Mouse (Mus musculus) intestine, embryonic 15.5 days (tissue): ENCODE measurements around the gene Lrig2. TPM values are rescaled to one million over a fixed set of nuclear protein-coding genes. Genes with fewer than 3 reads are reported as not detected.
"Not testable (repeated sequence)": the region's sequence is repeated elsewhere in the genome, so short reads cannot be mapped to it uniquely, and the experiment has no call there.

Experiments used
- ATAC-seq: fragments of 200-750 bp; cut with Nextera tagmentation; 2 replicates; pipeline ENCODE4 v1.8.0; 2017; ENCODE audit warnings: moderate TSS enrichment, moderate library complexity
- H3K27ac ChIP-seq: fragments of 300-500 bp; sonication (generic); 2 replicates; pipeline ENCODE4 v1.5.1; 2015; ENCODE audit warnings: mild to moderate bottlenecking, inconsistent platforms
- H3K27me3 ChIP-seq: fragments of 300-500 bp; sonication (generic); replicated peaks from 2 replicates; pipeline ENCODE4 v1.6.1; 2015; ENCODE audit warnings: inconsistent platforms
- H3K36me3 ChIP-seq: fragments of 300-500 bp; sonication (generic); 2 replicates; pipeline ENCODE4 v1.6.1; 2015; ENCODE audit warnings: inconsistent platforms
- H3K4me1 ChIP-seq: fragments of 300-500 bp; sonication (generic); replicated peaks from 2 replicates; pipeline ENCODE4 v1.6.1; 2015; ENCODE audit warnings: inconsistent platforms
- H3K4me2 ChIP-seq: fragments of 300-500 bp; sonication (generic); replicated peaks from 2 replicates; pipeline ENCODE4 v1.6.1; 2015; ENCODE audit warnings: mild to moderate bottlenecking, inconsistent platforms
- H3K4me3 ChIP-seq: fragments of 300-500 bp; sonication (generic); replicated peaks from 2 replicates; pipeline ENCODE4 v1.5.1; 2015; ENCODE audit warnings: inconsistent platforms
- H3K9ac ChIP-seq: fragments of 300-500 bp; sonication (generic); 2 replicates; pipeline ENCODE4 v1.6.1; 2015; ENCODE audit warnings: inconsistent platforms
- H3K9me3 ChIP-seq: fragments of 300-500 bp; sonication (generic); 2 replicates; pipeline ENCODE4 v1.6.1; 2016; ENCODE audit warnings: inconsistent platforms
- whole genome bisulfite sequencing: fragments of 180-500 bp; shearing (Covaris S2); methylation state at CpG from one replicate; pipeline ENCODE4 v1.1.7; 2015; 5-methylcytosine and 5-hydroxymethylcytosine counted together
- polyA plus RNA-seq: library from polyadenylated mRNA; unstranded; fragments of >200 nt; fragmentation: Nextera tagmentation; extraction: Ambion mirVana; gene quantifications from 2 replicates; pipeline ENCODE4 v1.2.1, GENCODE M21; 2015

Gene Lrig2
- polyA plus RNA-seq, 1 experiment from 2014 or later = 13.3 TPM

DNA sequence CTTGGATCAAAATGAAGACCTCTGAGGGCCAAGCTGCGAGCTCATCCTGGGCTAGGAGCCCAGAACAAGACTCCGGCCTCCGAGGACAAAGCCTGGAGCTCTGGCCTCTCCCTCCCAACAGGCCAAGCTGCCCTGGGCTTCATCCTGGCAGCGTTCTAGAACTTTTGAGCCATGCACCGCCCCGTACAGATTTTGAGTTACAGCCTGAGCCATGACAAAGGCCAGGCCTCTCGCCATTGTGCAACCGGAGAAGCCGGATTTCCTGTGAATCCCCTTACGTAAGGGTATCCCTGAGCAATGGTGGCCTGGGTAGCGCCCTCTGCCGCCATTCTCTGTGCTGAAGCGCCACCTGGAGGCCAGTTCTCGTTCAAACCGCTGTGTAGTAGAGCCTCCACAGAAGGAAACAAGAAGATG, 69.8 kb downstream of the Lrig2 start:
- no peaks in the 10 kb centered on the region for H3K36me3 ChIP-seq
- no peaks in the 10 kb centered on the region for H3K9me3 ChIP-seq
- H3K27ac ChIP-seq = peak overlapping the region; percentile 68
- H3K9ac ChIP-seq = peak overlapping the region; percentile 32; the same call in 1 of the 2 replicates
- ATAC-seq = peak; percentile 94
- peak overlapping the region; percentile 60 for H3K4me2 ChIP-seq
- no peaks in the 10 kb centered on the region for H3K27me3 ChIP-seq
- 8% methylated on average over 15 of the region's 15 CpGs for WGBS
- peaks cover 8% of the 10 kb centered on the region for H3K4me1 ChIP-seq
- H3K4me3 ChIP-seq = peak overlapping the region; percentile 19; the same call in 1 of the 2 replicates

DNA sequence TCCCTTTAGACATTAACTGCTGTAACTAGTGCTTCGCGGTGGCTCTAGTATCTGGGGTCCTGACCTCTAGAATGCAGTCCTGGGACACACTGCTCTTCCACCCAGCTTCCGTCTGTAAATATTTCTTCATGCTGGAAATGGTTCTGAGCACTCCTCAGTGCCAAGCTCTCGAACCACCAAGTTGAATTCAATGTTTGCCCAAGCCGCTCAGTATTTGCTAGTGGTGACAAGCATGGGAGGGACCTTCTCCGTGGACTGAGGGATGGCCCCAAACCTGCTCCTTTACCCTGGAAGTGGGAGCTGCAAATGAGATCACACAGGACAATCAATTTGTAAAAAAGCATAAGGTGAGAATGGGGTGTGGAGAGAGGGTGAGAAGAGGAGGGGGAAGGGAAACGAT, 70.3 kb downstream of the Lrig2 start:
- no peaks in the 10 kb centered on the region for H3K9me3 ChIP-seq
- no peaks in the 10 kb centered on the region for H3K36me3 ChIP-seq
- H3K27me3 ChIP-seq = no peaks in the 10 kb centered on the region
- ATAC-seq = peak; percentile 11; the same call in 1 of the 2 replicates
- H3K27ac ChIP-seq = peak overlapping the region; percentile 68
- peak overlapping the region; percentile 32; the same call in 1 of the 2 replicates for H3K9ac ChIP-seq
- H3K4me3 ChIP-seq = 0 out of 2 replicates have a peak overlapping the region, but pooled peaks have one; percentile 19
- peaks cover 8% of the 10 kb centered on the region for H3K4me1 ChIP-seq
- H3K4me2 ChIP-seq = peak overlapping the region; percentile 60
- WGBS = 53% methylated on average over 7 of the region's 7 CpGs

DNA sequence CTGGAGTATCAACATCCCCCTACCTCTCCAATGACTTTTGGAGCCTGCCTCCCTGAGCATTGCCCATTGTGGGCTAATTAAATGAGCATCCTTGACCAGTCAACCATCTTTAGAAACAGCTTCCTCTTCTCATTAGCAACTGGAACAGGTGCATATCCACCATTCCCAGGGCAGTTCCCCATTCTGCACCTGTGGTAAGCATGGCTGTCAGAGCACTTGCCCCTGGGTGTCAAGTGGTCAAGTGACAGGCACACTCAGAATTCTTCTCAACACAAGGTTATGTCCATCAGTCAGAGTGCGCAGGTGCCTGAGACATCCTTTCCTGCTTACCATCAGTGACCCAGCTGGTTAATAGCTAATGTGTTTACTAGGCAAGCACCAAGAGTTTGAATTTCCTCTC, 72.9 kb downstream of the Lrig2 start:
- no peak overlapping the region for H3K4me2 ChIP-seq

DNA sequence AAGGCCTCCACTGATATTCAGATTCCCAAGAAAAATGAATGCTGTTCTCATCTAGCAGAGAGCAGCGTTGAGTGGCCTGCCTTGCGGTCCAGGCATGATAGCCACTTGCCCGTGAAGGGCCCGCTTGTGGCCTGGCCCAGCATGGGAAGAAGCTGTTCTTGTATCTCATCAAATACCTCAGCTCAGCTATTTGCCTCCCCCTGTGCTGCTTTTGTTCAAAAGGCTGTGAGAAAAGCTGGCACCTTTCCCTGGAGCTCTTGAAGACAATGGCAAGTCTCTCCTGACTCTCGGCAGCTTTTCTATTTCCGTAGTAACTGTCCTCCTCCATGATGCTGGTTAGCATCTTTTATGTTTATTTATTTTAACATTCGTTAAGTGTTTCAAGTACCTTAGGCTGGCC, 74.1 kb downstream of the Lrig2 start:
- no peak for ATAC-seq
- WGBS = 75% methylated on average over 7 of the region's 7 CpGs

More for the DNA sequence above, 72.9 kb downstream of the Lrig2 start:
- WGBS = 81% methylated on average over 1 of the region's 1 CpGs
- peaks cover 10% of the 10 kb centered on the region for H3K4me1 ChIP-seq
- H3K9me3 ChIP-seq = no peaks in the 10 kb centered on the region
- no peak overlapping the region for H3K27ac ChIP-seq
- no peak overlapping the region for H3K9ac ChIP-seq
- H3K4me3 ChIP-seq = no peak overlapping the region
- ATAC-seq = no peak
- no peaks in the 10 kb centered on the region for H3K36me3 ChIP-seq
- H3K27me3 ChIP-seq = no peaks in the 10 kb centered on the region

DNA sequence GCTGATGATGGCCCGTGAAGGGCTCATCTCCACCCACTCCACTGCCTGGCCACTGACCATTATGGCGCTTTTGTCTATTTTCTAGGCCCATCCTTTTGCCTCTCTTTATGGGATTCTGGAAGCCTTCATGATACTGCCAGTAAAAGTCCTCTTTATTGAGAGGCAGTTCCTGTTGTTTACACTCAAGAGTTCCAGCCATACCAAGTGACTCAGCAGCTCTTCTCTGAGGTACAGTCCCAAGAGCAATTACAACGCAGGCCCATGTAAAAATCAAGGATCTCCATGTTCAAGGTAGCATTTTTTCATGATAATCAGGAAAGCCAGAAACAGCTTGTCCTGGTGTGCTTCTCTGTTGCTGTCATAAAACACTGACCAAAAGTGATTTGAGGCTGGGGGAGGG, 75.8 kb downstream of the Lrig2 start:
- Histone ChIP-seq H3K27me3 (no peaks in the 10 kb centered on the region), H3K4me1 (peaks cover 7% of the 10 kb centered on the region), H3K4me3 (no peak overlapping the region), H3K9me3 (no peaks in the 10 kb centered on the region), H3K9ac (no peak overlapping the region), H3K27ac (no peak overlapping the region), H3K36me3 (no peaks in the 10 kb centered on the region), H3K4me2 (no peak overlapping the region)
- no peak for ATAC-seq
- WGBS = 82% methylated on average over 3 of the region's 3 CpGs

More for the DNA sequence above, 74.1 kb downstream of the Lrig2 start:
- H3K9ac ChIP-seq = no peak overlapping the region
- no peak overlapping the region for H3K27ac ChIP-seq
- H3K27me3 ChIP-seq = no peaks in the 10 kb centered on the region
- H3K4me2 ChIP-seq = no peak overlapping the region
- peaks cover 10% of the 10 kb centered on the region for H3K4me1 ChIP-seq
- H3K4me3 ChIP-seq = no peak overlapping the region
- H3K36me3 ChIP-seq = no peaks in the 10 kb centered on the region
- H3K9me3 ChIP-seq = no peaks in the 10 kb centered on the region

DNA sequence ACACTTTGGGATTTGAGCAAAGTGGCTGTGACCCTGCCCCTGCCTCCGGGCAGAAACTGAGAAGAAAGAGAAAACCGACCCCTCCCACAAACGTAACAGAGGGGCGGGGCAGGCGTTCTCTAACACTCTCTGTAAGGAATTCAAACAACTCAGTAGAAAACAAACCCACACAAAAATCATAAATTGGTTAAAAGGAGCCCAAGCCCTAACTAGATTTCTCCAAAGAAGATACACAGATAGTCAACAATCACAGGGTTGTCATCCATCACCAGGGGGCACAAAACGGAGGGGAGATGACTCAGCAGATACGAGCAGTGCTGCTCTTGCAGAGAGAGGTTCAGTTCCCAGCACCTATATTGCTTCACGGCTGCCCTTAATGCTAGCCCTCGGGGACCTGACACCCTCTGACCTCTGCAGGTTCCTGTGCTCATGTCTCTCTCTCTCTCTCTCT, 77.4 kb downstream of the Lrig2 start:
- no peak overlapping the region for H3K9ac ChIP-seq
- no peaks in the 10 kb centered on the region for H3K36me3 ChIP-seq
- ATAC-seq = no peak
- no peaks in the 10 kb centered on the region for H3K9me3 ChIP-seq
- peaks cover 7% of the 10 kb centered on the region for H3K4me1 ChIP-seq
- H3K27me3 ChIP-seq = no peaks in the 10 kb centered on the region
- peak overlapping the region; percentile 19 for H3K4me3 ChIP-seq
- no peak overlapping the region for H3K27ac ChIP-seq
- H3K4me2 ChIP-seq = peak overlapping the region; percentile 48
- WGBS = 1% methylated on average over 9 of the region's 9 CpGs

DNA sequence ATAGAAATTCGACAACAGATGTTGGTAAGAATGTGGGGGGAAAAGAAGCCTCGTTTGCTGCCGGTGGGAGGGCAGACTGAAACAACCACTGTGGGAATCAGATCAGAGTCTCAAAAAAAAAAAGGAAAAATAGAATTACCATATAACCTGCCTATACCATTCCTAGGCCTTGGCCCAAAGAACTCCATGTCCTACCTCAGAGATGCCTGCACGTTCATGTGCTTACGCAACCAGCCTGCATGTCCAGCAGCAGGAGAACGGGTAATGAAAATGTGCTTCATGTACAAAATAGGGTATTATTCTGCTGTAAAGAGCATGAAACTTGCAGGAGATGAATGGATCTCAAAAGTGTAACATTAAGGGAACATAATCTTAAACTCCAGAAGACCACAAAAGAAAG, 79.1 kb downstream of the Lrig2 start:
- H3K36me3 ChIP-seq = no peaks in the 10 kb centered on the region
- H3K27me3 ChIP-seq = no peaks in the 10 kb centered on the region
- H3K9ac ChIP-seq = no peak overlapping the region
- WGBS = 77% methylated on average over 6 of the region's 6 CpGs
- H3K27ac ChIP-seq = no peak overlapping the region
- H3K9me3 ChIP-seq = no peaks in the 10 kb centered on the region
- no peak overlapping the region for H3K4me3 ChIP-seq
- no peak for ATAC-seq
- no peak overlapping the region for H3K4me2 ChIP-seq
- peaks cover 7% of the 10 kb centered on the region for H3K4me1 ChIP-seq

DNA sequence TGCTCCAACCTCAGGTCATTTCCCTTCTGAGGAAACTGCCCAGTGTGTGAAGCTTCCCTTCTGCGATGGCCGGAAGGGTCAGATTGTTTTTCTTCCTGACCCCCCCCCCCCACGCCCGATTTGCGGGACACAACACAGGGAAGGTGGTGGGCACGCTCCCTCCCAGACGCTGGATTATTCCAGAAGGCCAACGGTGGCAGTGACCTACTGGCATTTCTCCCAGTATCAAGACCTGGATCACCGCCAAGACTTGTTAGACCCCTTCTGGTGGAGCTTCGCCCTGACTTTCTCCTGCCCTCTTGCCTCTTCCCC, 79.9 kb downstream of the Lrig2 start:
- no peak overlapping the region for H3K4me3 ChIP-seq
- no peaks in the 10 kb centered on the region for H3K9me3 ChIP-seq
- H3K4me2 ChIP-seq = no peak overlapping the region
- WGBS = 29% methylated on average over 10 of the region's 10 CpGs
- ATAC-seq = no peak; the same call in none of the 2 replicates
- no peaks in the 10 kb centered on the region for H3K27me3 ChIP-seq
- no peak overlapping the region for H3K9ac ChIP-seq
- peaks cover 7% of the 10 kb centered on the region for H3K4me1 ChIP-seq
- H3K36me3 ChIP-seq = no peaks in the 10 kb centered on the region
- H3K27ac ChIP-seq = no peak overlapping the region

DNA sequence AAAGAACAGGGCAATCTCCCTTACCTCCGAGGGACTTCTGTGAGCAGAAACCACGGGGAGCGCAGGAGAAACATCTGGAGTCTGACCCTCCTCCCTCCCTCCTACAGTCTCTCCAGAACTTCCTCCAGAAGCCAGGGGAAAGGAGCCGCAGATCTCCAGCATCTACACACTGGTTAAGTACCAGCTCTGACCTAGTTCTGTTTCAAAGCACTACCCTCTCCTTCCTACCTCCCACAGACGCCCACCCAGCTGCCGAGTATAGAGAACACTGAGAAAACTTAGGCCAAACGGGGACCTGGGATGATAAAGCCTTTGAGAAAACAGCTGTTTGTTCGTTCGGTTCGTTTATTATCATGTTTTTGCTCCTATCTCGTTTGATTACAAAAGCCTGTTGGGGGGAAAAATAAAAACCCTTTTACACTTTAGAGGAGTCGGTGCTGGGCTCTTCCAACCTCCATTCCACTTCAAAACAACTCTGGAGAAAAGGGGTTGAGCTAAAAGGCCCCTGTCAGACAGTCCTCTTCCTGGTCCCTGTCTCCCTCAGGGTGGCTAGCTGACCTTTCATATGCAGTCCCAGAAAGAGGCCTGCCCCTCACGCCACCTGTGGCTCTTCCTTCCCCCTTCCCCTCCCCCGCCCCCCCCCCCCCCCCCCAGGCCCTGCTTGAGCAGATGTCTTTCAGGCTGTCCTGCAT, 80.4 kb downstream of the Lrig2 start:
- H3K9me3 ChIP-seq = no peaks in the 10 kb centered on the region
- peaks cover 7% of the 10 kb centered on the region for H3K4me1 ChIP-seq
- H3K27ac ChIP-seq = no peak overlapping the region
- H3K36me3 ChIP-seq = no peaks in the 10 kb centered on the region
- no peak overlapping the region for H3K4me2 ChIP-seq
- peak; percentile 36 for ATAC-seq
- H3K27me3 ChIP-seq = no peaks in the 10 kb centered on the region
- H3K4me3 ChIP-seq = no peak overlapping the region
- H3K9ac ChIP-seq = no peak overlapping the region
- WGBS = 20% methylated on average over 13 of the region's 14 CpGs

DNA sequence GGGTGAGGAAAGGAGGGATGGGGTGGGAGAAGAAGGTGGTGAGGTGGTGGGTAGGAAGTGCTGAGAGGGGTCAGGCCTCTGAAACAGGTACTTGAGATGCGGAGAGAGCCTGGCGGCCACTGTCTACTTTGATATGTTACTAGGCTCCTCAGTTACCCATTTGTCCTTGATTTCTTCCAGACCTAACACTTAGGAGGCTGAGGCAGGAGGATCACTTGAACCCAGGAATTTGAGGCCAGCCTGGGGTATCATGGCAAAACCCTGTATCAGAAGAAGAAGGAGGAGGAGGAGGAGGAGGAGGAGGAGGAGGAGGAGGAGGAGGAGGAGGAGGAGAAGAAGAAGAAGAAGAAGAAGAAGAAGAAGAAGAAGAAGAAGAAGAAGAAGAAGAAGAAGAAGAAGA, 84.4 kb downstream of the Lrig2 start:
- H3K36me3 ChIP-seq, H3K4me2 ChIP-seq, H3K9ac ChIP-seq, H3K27me3 ChIP-seq, H3K9me3 ChIP-seq, H3K4me1 ChIP-seq, H3K27ac ChIP-seq, ATAC-seq, H3K4me3 ChIP-seq: not testable (repeated sequence)
- WGBS = 100% methylated on average over 2 of the region's 2 CpGs

DNA sequence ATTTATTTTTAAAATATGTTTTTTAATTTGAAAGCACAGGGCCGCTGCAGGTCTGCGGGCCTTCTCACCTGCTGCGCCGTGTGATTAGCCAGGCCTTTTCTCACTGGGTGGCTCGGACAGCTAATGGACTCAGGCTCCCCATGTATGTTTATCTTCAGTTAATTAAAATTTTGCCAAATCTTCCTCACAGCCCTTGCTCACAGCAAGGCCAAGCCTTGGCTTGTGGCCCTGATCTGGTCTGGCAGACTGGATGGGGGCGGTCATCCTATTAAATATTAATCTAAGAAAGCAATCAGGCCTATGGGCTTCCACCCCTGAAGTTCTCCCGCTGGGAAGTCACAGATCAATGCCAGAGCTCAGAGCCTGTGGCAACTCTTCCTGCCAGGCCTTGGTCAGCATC, 87.4 kb downstream of the Lrig2 start:
- Histone ChIP-seq H3K36me3 (no peaks in the 10 kb centered on the region), H3K27me3 (no peaks in the 10 kb centered on the region), H3K4me3 (no peak overlapping the region), H3K4me1 (no peaks in the 10 kb centered on the region; the same call in 1 of the 2 replicates), H3K9ac (no peak overlapping the region), H3K4me2 (no peak overlapping the region), H3K9me3 (no peaks in the 10 kb centered on the region), H3K27ac (no peak overlapping the region)
- 71% methylated on average over 7 of the region's 7 CpGs for WGBS
- peak; percentile 74 for ATAC-seq

DNA sequence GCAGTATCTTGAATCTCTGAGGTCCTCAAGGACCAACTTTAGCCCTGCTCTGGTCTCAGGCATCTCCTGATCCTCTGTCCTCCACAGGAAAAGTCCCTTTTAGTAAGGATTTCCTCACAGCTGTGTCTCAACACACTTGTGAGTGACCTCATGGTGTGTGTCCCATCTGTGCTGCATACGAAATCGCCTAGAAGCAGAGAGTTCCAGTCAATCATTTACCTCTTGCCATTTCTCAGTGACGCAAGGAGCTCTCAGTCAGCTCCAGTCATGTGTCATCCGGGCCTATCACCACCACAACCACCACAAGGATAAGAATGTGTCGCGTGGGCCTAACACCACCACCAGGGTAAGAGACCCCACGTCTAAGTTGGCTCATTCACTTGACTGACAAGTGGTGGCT, 90.8 kb downstream of the Lrig2 start:
- Histone ChIP-seq H3K9me3 (no peaks in the 10 kb centered on the region), H3K4me2 (no peak overlapping the region), H3K4me3 (no peak overlapping the region), H3K36me3 (no peaks in the 10 kb centered on the region), H3K27me3 (no peaks in the 10 kb centered on the region), H3K27ac (no peak overlapping the region), H3K9ac (no peak overlapping the region), H3K4me1 (no peaks in the 10 kb centered on the region; the same call in 1 of the 2 replicates)
- ATAC-seq = no peak
- 75% methylated on average over 7 of the region's 7 CpGs for WGBS

DNA sequence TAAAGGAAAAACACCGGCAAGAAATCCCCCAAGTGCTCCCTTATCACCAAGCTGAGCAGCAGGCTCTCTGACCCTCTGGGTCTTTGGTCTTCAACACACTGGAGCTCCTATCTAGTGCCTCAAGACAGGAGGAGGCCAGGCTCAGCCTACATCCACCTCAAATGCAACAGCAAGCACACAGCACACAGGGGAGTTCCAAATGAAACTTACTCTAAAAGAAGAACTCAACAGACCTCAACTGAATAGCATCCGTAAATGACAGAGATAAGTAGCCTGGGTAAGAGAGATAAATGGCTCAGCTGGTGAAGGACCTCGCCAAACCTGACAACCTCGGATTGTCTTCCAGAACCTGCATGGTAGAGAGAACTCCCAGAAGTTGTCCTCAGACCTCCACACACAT, 91.7 kb downstream of the Lrig2 start:
- H3K27me3 ChIP-seq = no peaks in the 10 kb centered on the region
- H3K27ac ChIP-seq = no peak overlapping the region
- H3K9ac ChIP-seq = no peak overlapping the region
- WGBS = 64% methylated on average over 4 of the region's 4 CpGs
- no peaks in the 10 kb centered on the region for H3K36me3 ChIP-seq
- H3K9me3 ChIP-seq = no peaks in the 10 kb centered on the region
- no peak overlapping the region for H3K4me2 ChIP-seq
- no peak overlapping the region for H3K4me3 ChIP-seq
- H3K4me1 ChIP-seq = no peaks in the 10 kb centered on the region; the same call in 1 of the 2 replicates
- ATAC-seq = no peak
